Mouse (Mus musculus) limb, embryonic 14.5 days (tissue): Measurements from ENCODE around the gene Atad1. TPM values are rescaled to one million over a fixed set of nuclear protein-coding genes. Genes with fewer than 3 reads are reported as not detected.
"Not testable (repeated sequence)": the region's sequence is repeated elsewhere in the genome, so short reads cannot be mapped to it uniquely, and the experiment has no call there.

Source experiments
- ATAC-seq: fragments of 200-750 bp; cut with Nextera tagmentation; 2 replicates; pipeline ENCODE4 v1.8.0; 2017; ENCODE audit warnings: low read depth, moderate number of reproducible peaks, moderate TSS enrichment; ENCODE audit not compliant: low FRiP score
- DNase-seq: peaks from one replicate; pipeline ENCODE4 v3.0.0-alpha.2; 2015; ENCODE audit warnings: low spot score
- H3K27ac ChIP-seq: fragments of 300-500 bp; sonication (generic); replicated peaks from 2 replicates; pipeline ENCODE4 v1.5.1; 2014; ENCODE audit warnings: low read depth, mild to moderate bottlenecking, low read length, moderate library complexity, mixed read lengths
- H3K27me3 ChIP-seq: fragments of 300-500 bp; sonication (generic); 2 replicates; pipeline ENCODE4 v1.6.1; 2014; ENCODE audit warnings: low read length, mixed read lengths; ENCODE audit not compliant: control insufficient read depth, insufficient read depth
- H3K36me3 ChIP-seq: fragments of 300-500 bp; sonication (generic); 2 replicates; pipeline ENCODE4 v1.6.1; 2014; ENCODE audit warnings: mild to moderate bottlenecking, low read length, moderate library complexity, mixed read lengths; ENCODE audit not compliant: control insufficient read depth, insufficient read depth
- H3K4me1 ChIP-seq: fragments of 300-500 bp; sonication (generic); 2 replicates; pipeline ENCODE4 v1.6.1; 2014; ENCODE audit warnings: antibody characterized with exemption, low read length, mixed read lengths; ENCODE audit not compliant: control insufficient read depth, insufficient read depth
- H3K4me2 ChIP-seq: fragments of 300-500 bp; sonication (generic); replicated peaks from 2 replicates; pipeline ENCODE4 v1.6.1; 2014; ENCODE audit warnings: low read depth, mild to moderate bottlenecking, low read length, moderate library complexity; ENCODE audit not compliant: severe bottlenecking
- H3K4me3 ChIP-seq: fragments of 300-500 bp; sonication (generic); replicated peaks from 2 replicates; pipeline ENCODE4 v1.5.1; 2014; ENCODE audit warnings: low read length
- H3K9ac ChIP-seq: fragments of 300-500 bp; sonication (generic); 2 replicates; pipeline ENCODE4 v1.6.1; 2014; ENCODE audit warnings: mild to moderate bottlenecking, low read depth, low read length, moderate library complexity; ENCODE audit not compliant: severe bottlenecking
- H3K9me3 ChIP-seq: fragments of 300-500 bp; sonication (generic); 2 replicates; pipeline ENCODE4 v1.6.1; 2016; ENCODE audit warnings: low read length; ENCODE audit not compliant: control insufficient read depth
- POLR2A ChIP-seq: fragments of 200-500 bp; IDR thresholded peaks from 2 replicates; pipeline ENCODE4 v1.8.0; 2012; ENCODE audit warnings: inconsistent platforms, mild to moderate bottlenecking, moderate library complexity, borderline replicate concordance; ENCODE audit not compliant: insufficient read depth, insufficient read length; ENCODE audit errors: extremely low read depth
- WGBS: fragments of 180-500 bp; shearing (Covaris S2); extraction: QIAGEN DNeasy Blood & Tissue Kit; methylation state at CpG from one replicate; pipeline ENCODE4 v1.1.7; 2014; 5-methylcytosine and 5-hydroxymethylcytosine counted together
- polyA plus RNA-seq, 2 experiments: library from polyadenylated mRNA; depleted of rRNA in 1 of 2; stranded (reverse) in 1 of 2; unstranded in 1 of 2; fragments of >200 nt; fragmentation: Nextera tagmentation in 1 of 2; extraction: Ambion mirVana in 1 of 2; gene quantifications; 2 replicates each; pipeline versions ENCODE4 v1.2.1 to v1.2.3; 2012 to 2014

Gene Atad1
- polyA plus RNA-seq (2012; rRNA removed) = 38.4 and 38.5 TPM in 2 replicates
- 60.2 and 62.5 TPM in 2 replicates for polyA plus RNA-seq (2014; fragmentation: Nextera tagmentation; extraction: Ambion mirVana)

DNA sequence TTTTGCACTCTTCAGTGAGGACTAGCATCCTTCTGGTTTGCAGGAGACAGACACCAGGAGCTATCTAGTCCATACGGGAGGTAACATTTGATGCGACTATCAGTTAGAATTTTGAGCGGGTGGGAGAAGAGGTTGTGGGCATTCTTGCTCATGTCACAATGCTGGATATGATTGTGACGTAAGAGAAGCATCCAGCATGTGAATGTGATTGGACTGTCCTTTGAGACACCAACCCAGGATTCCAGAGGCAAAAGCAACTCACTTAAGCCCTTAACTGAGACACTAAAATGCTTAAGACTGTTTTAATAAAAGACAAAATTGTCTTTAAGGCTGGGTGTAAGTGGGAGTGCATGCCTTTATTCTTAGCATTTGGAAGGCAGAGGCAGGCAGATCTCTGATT is at the start of gene Atad1:
Gene Atad1, minus strand, starts transcription at position 101 of the 400 bp plus-strand sequence.
- no peak for DNase-seq
- Histone ChIP-seq H3K9me3 (no peaks in the 10 kb centered on the region), H3K27me3 (no peaks in the 10 kb centered on the region), H3K36me3 (no peaks in the 10 kb centered on the region), H3K4me3 (no peak within 1 kb of the TSS), H3K9ac (no peak within 1 kb of the TSS), H3K4me2 (no peak within 1 kb of the TSS), H3K4me1 (no peaks in the 10 kb centered on the region), H3K27ac (no peak within 1 kb of the TSS)
- no peak for ATAC-seq
- WGBS = 92% methylated on average over 4 of the region's 4 CpGs
- TF ChIP-seq POLR2A = no peak

DNA sequence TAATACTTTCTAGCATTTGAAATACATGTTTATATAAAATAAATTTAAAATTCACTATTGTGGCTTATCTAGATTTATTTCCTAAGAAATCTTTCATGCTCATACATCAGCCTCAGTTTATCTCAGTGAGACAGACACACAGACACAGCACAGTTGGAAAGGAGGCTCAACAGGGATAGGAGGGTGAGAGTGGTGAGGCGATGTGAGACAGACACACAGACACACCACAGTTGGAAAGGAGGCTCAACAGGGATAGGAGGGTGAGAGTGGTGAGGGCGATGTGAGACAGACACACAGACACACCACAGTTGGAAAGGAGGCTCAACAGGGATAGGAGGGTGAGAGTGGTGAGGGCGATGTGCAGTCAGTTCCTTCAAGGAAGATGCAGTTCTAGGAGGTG is 48.4 kb upstream of the Atad1 start:
- WGBS = 92% methylated on average over 3 of the region's 3 CpGs
- H3K4me2 ChIP-seq, ATAC-seq: not testable (repeated sequence)

DNA sequence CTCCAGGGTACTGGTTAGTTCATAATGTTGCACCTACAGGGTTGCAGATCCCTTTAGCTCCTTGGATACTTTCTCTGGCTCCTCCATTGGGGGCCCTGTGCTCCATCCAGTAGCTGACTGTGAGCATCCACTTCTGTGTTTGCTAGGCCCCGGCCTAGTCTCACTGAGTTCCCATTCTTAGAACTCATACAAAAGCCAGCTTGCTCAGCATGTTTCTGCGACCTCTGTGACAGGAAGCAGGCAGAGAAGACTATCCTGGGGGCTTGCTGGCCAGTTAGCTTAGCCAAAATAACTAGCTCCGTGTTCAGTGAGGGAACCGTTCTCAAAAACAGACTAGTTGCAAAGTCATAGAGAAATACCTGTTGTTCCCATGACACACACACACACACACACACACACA is 47.8 kb upstream of the Atad1 start:
- H3K4me3 ChIP-seq, DNase-seq, H3K27me3 ChIP-seq, H3K27ac ChIP-seq, ATAC-seq, H3K9ac ChIP-seq, H3K4me2 ChIP-seq, H3K9me3 ChIP-seq, H3K36me3 ChIP-seq: not testable (repeated sequence)
- H3K4me1 ChIP-seq = peaks cover 10% of the 10 kb centered on the region
- WGBS = 69% methylated on average over 4 of the region's 4 CpGs

More for the DNA sequence above, 48.4 kb upstream of the Atad1 start:
- H3K9me3 ChIP-seq, H3K4me3 ChIP-seq, DNase-seq, H3K9ac ChIP-seq, H3K27ac ChIP-seq, H3K27me3 ChIP-seq, H3K36me3 ChIP-seq: not testable (repeated sequence)
- peaks cover 14% of the 10 kb centered on the region for H3K4me1 ChIP-seq

DNA sequence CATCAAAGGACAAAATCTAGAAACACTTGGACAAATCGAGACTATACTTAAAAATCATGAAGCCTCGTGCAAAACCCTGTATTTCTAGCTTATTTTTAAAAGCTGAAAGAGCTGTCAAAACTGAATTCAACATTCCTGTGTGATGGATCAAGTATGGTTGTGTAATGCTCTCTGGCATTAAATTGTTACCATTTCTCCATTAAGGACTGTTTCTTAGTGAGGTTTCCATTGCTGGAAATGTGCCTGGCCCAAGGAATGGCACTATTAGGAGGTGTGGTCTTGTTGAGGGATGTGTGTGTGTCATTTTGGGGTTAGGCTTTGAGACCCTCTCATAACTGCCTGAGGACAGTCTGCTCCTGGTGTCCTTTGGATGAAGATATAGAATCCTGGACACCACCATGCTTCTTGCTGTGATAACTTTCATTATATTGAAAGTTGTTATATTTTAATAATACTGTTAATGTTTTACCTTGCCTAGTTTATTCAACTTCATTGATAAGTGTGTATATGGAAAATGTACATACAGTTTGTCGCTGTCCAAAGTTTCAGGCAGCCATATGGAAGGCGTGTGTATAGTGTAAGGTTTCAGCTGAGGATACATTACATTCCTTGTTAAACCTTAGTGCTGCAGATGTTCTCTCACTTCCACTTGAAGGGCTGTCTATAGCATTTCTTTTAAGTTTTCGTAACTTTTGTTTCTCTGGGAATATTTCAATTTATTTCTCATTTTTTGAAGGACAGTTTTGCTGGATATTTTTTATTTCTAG is 41.9 kb upstream of the Atad1 start:
- TF ChIP-seq POLR2A = no peak
- no peaks in the 10 kb centered on the region for H3K27me3 ChIP-seq
- DNase-seq (peak; percentile 30), ATAC-seq (no peak)
- H3K4me1 ChIP-seq = no peaks in the 10 kb centered on the region
- H3K9ac ChIP-seq = no peak overlapping the region
- no peak overlapping the region for H3K27ac ChIP-seq
- H3K4me3 ChIP-seq = no peak overlapping the region
- 72% methylated on average over 5 of the region's 5 CpGs for WGBS
- no peaks in the 10 kb centered on the region for H3K9me3 ChIP-seq
- H3K36me3 ChIP-seq = peaks cover 3% of the 10 kb centered on the region; the same call in 1 of the 2 replicates
- H3K4me2 ChIP-seq = no peak overlapping the region

DNA sequence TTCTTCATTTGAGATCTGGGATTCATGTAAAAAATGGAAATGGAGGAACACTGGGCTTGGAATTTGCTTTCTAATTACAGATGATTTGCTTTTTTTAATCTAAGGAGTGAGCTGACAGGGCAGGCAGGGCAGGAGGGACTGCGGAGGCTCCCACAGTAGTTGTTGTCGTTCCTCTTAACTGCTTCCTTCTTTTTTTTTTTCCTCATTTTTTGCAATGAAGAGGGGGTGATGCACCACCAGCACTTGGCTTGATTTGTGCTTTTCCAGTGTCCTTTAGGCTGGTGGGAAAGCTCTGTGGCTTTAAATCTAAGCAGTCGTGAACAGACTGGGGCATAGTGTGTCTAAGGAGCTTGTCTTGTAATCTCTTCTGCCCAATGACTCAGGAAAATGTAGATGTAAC is 39.5 kb upstream of the Atad1 start:
- H3K4me2 ChIP-seq = no peak overlapping the region
- no peaks in the 10 kb centered on the region for H3K9me3 ChIP-seq
- DNase-seq = no peak
- WGBS = 75% methylated on average over 3 of the region's 3 CpGs
- H3K4me3 ChIP-seq = no peak overlapping the region
- H3K27ac ChIP-seq = no peak overlapping the region
- H3K27me3 ChIP-seq = no peaks in the 10 kb centered on the region
- no peak for TF ChIP-seq POLR2A
- ATAC-seq = no peak
- H3K9ac ChIP-seq = no peak overlapping the region
- H3K36me3 ChIP-seq = peaks cover 3% of the 10 kb centered on the region; the same call in 1 of the 2 replicates
- no peaks in the 10 kb centered on the region for H3K4me1 ChIP-seq
